Mouse (Mus musculus): ENCODE results near the gene Gstp2.
A peak's percentile ranks its signal among the peaks of the same experiment; 100 is the strongest.
"Not testable (repeated sequence)": the region's sequence is repeated elsewhere in the genome, so short reads cannot be mapped to it uniquely, and the experiment has no call there.

Gene Gstp2

DNA sequence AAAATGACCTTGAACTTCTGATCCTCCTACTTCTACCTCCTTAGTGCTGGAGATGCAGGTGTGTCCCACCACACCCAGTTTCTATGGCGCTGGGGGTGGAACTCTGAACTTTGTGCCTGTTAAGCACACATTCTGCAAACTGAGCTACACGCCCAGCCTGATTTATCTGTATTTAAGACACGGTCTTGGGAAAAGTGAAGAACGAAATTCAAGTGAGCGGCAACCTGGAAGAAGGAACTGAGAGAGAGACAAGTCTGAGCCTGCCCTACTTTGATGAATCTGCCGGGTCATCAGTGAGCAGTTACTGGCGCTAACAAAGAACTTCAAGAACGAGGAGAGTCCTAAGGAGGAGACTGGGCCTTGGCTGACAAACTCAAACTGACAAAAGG is 1.0 kb upstream of the Gstp2 start:
- DNase-seq = no peak

- not testable (repeated sequence) for DNase-seq
Observed at GRCm38 (mm10) chr19:4044109-4044508, 1.7 kb downstream of the Gstp2 start.

GRCm38 (mm10) chr19:4042124-4042523 is 3.7 kb downstream of the Gstp2 start:
- DNase-seq = peak; percentile 67

DNA sequence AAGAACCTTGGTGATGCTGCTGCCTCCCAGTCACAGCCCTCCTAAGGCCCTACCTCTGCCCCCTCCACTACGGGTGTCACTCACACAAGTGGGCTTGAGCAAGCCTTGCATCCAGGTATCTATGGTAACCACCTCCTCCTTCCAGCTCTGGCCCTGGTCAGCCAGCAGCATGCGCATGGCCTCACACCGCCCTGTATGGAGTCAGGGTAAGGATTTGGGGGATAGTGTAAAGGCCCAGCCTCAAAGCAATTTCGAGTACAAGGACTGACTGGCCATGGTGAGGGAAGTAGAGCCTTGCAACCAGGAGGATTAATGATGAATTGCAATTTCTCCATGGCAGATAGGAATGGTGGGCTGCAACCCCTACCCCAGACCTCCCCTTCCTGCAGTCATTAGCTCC is 4.3 kb downstream of the Gstp2 start:
- not testable (repeated sequence) for DNase-seq

GRCm38 (mm10) chr19:4040941-4041340 is 4.9 kb downstream of the Gstp2 start:
- DNase-seq = not testable (repeated sequence)

GRCm38 (mm10) chr19:4037788-4038232 is 8.0 kb downstream of the Gstp2 start, which contains the start of gene Gstp1:
Gene Gstp1 (minus strand): TSS chr19:4037985.
- peak; percentile 96 for DNase-seq

GRCm38 (mm10) chr19:4037154-4037787 is 8.6 kb downstream of the Gstp2 start:
- not testable (repeated sequence) for DNase-seq

DNA sequence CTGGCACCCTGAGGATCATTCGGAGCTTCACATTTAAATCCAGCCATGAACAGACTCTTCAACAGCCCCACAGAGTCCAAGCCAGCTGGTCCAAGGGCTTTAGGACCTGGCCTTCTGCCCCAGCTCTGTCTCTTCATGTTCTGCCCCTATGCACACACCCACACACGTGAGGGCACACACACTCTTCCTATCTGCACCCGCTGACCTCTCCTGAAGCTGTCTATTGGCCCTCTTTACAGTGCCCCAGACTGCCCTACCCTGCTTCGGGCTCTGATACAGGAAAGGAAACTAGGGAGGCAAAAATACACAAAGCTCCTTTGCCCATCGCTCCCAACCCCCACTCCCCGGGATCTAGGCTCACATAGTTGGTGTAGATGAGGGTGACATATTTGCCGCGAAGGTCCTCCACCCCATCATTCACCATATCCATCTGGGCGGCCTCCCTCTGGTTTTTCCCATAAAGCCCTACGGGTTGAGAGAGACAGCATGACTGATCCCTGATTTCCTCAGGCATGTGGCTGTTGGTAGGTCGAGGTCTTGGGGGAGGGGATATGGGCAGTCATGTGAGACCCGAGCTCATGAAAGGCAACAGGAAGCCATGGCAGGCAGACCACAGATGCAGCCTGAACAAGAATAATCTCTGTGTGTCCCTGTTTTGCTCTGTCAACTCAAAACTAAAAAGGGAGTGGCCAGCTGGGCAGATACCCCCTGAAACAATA is 9.3 kb downstream of the Gstp2 start:
- DNase-seq = no peak

GRCm38 (mm10) chr19:4033742-4034141 is 12.1 kb downstream of the Gstp2 start:
- DNase-seq = no peak

GRCm38 (mm10) chr19:4033298-4033697 is 12.5 kb downstream of the Gstp2 start:
- DNase-seq = no peak

DNA sequence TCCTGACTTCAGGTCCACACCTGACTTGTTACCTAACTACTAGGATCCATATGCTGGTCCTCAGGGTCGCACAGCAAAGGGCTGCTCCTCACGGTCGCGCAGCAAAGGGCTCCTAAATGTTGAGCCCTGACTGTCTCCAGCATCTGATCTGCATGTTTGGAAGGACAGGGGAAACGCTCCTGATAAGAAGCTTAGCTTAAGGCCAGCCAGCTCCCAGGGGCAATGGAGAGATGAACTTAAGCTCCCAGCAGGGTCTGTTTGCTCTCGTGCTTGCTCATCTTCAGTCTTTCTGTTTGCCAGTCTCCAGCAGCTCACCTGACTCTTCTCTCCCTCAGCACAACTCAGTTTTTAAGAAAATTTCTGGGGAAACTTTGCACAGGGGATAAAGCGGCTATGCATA is 13.2 kb downstream of the Gstp2 start:
- no peak for DNase-seq

GRCm38 (mm10) chr19:4027576-4027975 is 18.2 kb downstream of the Gstp2 start:
- no peak for DNase-seq

GRCm38 (mm10) chr19:4023185-4023584 is 22.6 kb downstream of the Gstp2 start:
- peak; percentile 56 for DNase-seq

- peak; percentile 93 for DNase-seq
Observed at GRCm38 (mm10) chr19:4018743-4019583, 26.9 kb downstream of the Gstp2 start.

- DNase-seq = no peak
Observed at GRCm38 (mm10) chr19:4017921-4018587, 27.8 kb downstream of the Gstp2 start.

- DNase-seq = no peak
Observed at GRCm38 (mm10) chr19:4015635-4016034, 30.2 kb downstream of the Gstp2 start.

DNA sequence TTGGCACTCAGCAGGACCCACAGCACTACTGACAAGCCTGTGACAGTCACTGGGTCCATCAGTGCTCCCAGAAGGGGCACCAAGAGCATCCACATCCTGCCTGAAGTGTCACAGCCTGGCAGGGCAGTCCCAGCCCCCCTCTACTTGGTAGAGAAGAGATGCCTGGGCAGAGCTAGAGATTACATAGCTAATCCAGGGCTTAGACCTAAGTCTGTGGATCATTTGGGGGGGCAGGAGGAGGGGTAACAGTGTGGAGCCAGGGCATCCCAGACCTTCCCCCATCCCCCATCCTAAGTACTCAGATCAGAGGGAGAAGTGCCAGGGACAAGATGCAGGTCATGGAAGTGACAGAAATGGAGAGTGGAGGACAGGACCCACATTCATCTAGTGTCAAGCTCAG is 31.0 kb downstream of the Gstp2 start:
- DNase-seq = no peak

GRCm38 (mm10) chr19:4013066-4013465 is 32.8 kb downstream of the Gstp2 start:
- no peak for DNase-seq

DNA sequence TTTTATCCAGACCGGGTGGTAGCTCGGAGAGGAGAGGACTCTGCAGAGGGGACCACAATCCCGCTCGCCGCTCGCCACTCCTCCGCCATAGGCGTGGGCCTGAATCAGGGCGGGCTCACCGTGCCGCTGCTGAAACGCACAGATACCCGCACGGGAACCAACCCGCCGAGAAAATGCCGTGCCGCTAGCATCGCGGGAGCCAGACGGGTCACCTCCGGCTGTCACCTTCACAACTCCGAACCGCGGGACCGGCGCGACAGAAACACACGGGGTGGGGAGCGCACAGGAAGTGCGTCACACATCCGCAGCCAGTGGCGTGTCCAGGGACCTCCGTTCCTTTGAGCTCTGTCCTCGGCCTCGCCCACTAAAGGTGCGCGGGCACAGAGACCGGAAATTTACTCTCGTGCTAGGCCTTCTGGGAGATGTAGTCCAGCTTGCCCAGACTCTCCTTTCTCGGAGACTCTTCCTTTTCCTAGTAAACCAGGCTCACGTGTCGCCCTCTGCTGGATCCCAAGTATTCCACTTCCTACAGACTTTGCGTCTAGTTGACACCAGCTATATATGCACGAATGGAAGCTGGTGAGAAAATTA is 33.3 kb downstream of the Gstp2 start, which contains the start of gene Ndufv1:
Gene Ndufv1 (minus strand): TSS at position 375 of the 591 bp plus-strand sequence.
- peak; percentile 99 for DNase-seq

- no peak for DNase-seq
Observed at GRCm38 (mm10) chr19:4011086-4011485, 34.7 kb downstream of the Gstp2 start.

DNA sequence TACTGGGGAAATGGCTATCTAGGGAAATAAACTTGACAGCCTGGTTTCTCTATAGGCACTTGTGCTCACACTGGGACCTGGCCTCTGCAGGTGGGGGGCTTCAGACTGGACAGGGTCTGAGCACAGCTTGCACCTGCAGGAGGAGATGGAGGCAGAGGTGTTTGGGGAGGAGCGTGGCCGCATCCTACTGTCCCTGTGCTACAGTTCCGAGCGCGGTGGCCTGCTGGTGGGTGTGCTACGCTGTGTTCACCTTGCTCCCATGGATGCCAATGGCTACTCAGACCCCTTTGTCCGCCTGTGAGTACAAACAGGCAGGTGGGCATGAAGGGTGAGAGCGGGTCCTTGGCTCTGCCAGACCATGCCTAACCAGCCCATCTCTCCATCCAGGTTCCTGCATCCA is 39.9 kb downstream of the Gstp2 start:
- no peak for DNase-seq

DNA sequence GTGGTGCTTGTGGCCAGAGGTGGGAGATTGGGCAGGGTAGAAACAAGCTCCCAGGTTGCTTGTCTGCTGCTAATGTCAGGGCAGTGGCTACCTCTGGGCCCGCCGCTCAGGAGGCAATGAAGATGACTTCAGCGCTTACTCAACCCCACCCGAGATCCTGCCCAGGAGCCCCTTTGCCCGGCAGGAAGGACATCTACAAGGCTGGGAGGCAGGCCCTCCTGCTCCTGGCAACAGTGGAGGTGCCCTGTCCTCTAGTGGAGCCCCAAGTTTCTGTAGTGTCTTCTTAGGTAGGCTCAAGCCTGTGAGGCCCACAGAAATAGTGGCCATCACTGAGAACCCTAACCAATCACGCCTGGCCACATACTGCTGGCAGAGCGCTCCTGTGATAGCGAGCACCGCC is 40.7 kb downstream of the Gstp2 start:
- no peak for DNase-seq

Data from lung, postnatal 36 days (tissue).